Mouse (Mus musculus): Measurements from ENCODE around the gene Wdr81.

Wdr81 gene

GRCm38 (mm10) chr11:75438194-75438593 is 16.3 kb downstream of the Wdr81 start:
- peak; percentile 88 for DNase-seq

GRCm38 (mm10) chr11:75434138-75434537 is 20.4 kb downstream of the Wdr81 start:
- DNase-seq: no peak

GRCm38 (mm10) chr11:75431307-75431706 is 23.2 kb downstream of the Wdr81 start:
- peak; percentile 92 for DNase-seq

- peak; percentile 93 for DNase-seq
Measured at GRCm38 (mm10) chr11:75429019-75429705, 25.4 kb downstream of the Wdr81 start.

- DNase-seq: no peak
Measured at GRCm38 (mm10) chr11:75424459-75424858, 30.1 kb downstream of the Wdr81 start.

- DNase-seq: no peak
Measured at GRCm38 (mm10) chr11:75424033-75424432, 30.5 kb downstream of the Wdr81 start.

GRCm38 (mm10) chr11:75423091-75423490 is 31.4 kb downstream of the Wdr81 start:
- DNase-seq: no peak

GRCm38 (mm10) chr11:75422013-75422792 is 32.3 kb downstream of the Wdr81 start, which contains the start of gene Serpinf1:
Gene Serpinf1, minus strand, starts transcription at chr11:75422701.
- peak; percentile 91 for DNase-seq

- DNase-seq: peak; percentile 94
Measured at GRCm38 (mm10) chr11:75421375-75422012, 33.0 kb downstream of the Wdr81 start.

- peak; percentile 82 for DNase-seq
Measured at GRCm38 (mm10) chr11:75420810-75421374, 33.6 kb downstream of the Wdr81 start.

GRCm38 (mm10) chr11:75420037-75420436 is 34.5 kb downstream of the Wdr81 start:
- DNase-seq: peak; percentile 86

GRCm38 (mm10) chr11:75415994-75416393 is 38.5 kb downstream of the Wdr81 start:
- DNase-seq: no peak

GRCm38 (mm10) chr11:75415096-75415495 is 39.4 kb downstream of the Wdr81 start:
- DNase-seq: peak; percentile 97

- DNase-seq: peak; percentile 85
Measured at GRCm38 (mm10) chr11:75410591-75410990, 43.9 kb downstream of the Wdr81 start.

- DNase-seq: no peak
Measured at GRCm38 (mm10) chr11:75409679-75410575, 44.6 kb downstream of the Wdr81 start.

- DNase-seq: peak; percentile 74
Measured at GRCm38 (mm10) chr11:75406865-75407264, 47.7 kb downstream of the Wdr81 start.

- peak; percentile 74 for DNase-seq
Measured at GRCm38 (mm10) chr11:75406104-75406503, 48.4 kb downstream of the Wdr81 start.

GRCm38 (mm10) chr11:75404801-75405200 is 49.7 kb downstream of the Wdr81 start:
- DNase-seq: peak; percentile 87

- peak; percentile 94 for DNase-seq
Measured at GRCm38 (mm10) chr11:75403301-75404052, 51.0 kb downstream of the Wdr81 start.

GRCm38 (mm10) chr11:75402271-75402690 is 52.2 kb downstream of the Wdr81 start:
- peak; percentile 94 for DNase-seq

GRCm38 (mm10) chr11:75400099-75400498 is 54.4 kb downstream of the Wdr81 start:
- DNase-seq: peak; percentile 88
